Mouse (Mus musculus) thymus, postnatal 0 days (tissue): Measurements from ENCODE around the gene Psap. TPM values are rescaled to one million over a fixed set of nuclear protein-coding genes. Genes with fewer than 3 reads are reported as not detected.

Experiments used
- DNase-seq: peaks from one replicate; pipeline ENCODE4 v3.0.0-alpha.2; 2015; ENCODE audit warnings: low spot score
- polyA plus RNA-seq: library from polyadenylated mRNA; unstranded; fragments of >200 nt; fragmentation: Nextera tagmentation; extraction: Ambion mirVana; gene quantifications from 2 replicates; pipeline ENCODE4 v1.2.1, GENCODE M21; 2015

Gene Psap
- polyA plus RNA-seq, 1 experiment from 2014 or later = 203 TPM

DNA sequence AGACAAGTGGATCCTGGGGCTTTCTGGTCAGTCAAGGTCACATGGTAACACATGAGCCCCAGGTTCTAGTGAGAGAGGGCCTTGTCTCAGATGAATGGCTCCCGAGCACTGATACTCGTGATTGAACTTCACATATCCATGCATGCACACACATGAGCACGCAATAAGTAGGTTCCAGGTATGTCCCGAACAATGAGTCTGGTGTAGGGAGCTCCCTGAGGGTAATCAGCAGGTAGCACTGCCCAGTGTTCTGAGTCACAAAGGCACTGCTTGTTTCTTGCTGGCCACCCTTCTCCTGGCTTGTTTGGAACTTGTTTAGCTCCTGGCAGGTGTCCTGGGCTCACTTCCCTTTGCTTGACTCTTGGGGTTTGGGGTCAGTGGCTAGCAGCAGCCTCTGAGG is 9.7 kb downstream of the Psap start:
- DNase-seq = no peak

- DNase-seq = peak; percentile 47
These were observed 10.3 kb downstream of the Psap start for GRCm38 (mm10) chr10:60287726-60288125.

- peak; percentile 57 for DNase-seq
These were observed 11.8 kb downstream of the Psap start for GRCm38 (mm10) chr10:60289216-60289615.

DNA sequence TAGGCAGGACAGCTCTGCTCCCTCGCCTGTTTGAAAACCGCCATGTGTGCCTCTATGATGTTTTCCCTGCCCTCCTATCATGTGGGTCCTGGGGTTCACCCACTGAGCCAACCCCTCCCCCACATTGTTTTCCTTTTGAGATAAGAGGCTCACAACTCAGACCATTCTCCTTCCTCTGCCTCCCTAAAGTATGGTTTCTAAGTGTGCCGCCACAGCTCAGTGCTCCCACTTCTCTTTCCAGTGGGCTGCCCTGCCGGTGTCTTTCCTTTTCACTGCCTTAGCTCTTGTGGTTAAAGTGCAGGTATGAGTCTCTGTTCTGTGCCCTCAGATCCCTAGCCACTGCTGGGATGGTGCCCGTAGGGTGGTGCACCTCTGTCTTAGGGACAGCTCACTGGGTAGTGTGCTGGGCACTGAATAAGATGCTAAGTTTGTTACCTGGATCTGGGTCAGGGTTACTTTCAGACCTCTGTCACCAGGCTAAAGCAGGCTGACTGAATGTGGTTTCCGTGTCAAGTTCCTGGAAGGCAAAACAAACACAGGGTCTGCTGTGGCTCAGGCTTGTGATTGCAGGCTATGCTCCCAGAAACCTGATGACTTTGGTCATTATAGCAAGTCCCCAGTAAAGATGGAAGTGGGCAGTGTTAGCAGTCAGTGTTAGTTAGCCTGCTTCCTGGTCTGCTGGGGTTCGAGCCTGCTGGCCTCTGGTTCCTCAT is 12.8 kb downstream of the Psap start:
- DNase-seq = peak; percentile 55

- no peak for DNase-seq
These were observed 13.3 kb downstream of the Psap start for GRCm38 (mm10) chr10:60290739-60291110.

- DNase-seq = no peak
These were observed 14.8 kb downstream of the Psap start for GRCm38 (mm10) chr10:60292209-60292608.

DNA sequence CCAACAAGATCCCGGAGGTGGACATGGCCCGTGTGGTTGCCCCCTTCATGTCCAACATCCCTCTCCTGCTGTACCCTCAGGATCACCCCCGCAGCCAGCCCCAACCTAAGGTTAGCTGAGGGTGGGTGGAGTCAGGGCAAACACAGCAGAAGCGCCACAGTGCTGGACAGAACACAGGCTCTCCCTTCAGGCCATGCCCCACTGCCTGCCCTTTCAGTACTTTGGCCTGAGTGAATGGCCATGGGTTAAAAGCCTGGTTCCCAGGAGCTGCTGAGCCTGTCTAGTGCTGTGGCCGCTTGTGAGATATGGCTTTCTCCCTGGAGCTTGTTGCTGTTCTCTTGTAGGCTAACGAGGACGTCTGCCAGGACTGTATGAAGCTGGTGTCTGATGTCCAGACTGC is 17.2 kb downstream of the Psap start:
- DNase-seq = no peak

DNA sequence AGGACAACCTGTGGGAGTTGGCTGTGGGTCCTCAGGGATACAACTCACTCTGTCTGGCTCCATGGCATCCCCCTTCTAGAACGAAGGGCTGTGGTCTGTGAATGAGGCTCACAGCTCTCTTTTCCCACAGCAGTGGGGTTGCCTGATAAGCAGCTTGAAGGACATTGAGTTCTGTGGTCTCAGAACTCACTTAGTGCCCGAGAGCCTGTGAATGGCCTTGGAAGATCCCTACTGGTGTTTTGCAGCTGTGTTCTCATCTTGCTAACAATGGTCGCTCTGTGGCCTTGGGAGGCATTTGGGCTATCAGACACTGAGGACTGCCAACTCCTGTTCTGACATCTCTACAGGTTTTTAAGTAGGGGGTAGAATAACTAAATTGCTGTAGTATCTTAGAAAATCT is 17.9 kb downstream of the Psap start:
- DNase-seq = no peak

- DNase-seq = no peak
These were observed 18.6 kb downstream of the Psap start for GRCm38 (mm10) chr10:60296027-60296426.

GRCm38 (mm10) chr10:60299636-60300035 is 22.2 kb downstream of the Psap start:
- DNase-seq = no peak

DNA sequence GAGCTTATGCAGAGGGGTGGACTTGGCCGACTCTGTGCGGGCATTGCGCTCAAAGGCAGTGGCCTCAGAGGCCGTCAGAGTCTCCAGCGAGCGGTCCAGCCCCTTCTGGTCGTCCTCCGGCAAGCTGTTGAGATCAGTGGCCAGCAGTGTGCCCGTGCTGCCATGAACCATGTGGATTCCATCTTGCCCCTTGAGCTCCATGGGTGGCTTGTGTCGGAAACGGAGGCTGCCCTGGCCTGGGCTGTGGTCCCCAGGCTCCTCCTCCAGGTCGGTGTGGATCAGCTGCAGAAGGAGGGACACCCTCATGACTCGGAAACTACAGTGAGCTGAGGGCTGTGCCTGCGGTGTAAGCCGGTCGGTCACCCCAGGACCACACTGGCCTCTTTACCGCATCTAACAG is 26.0 kb downstream of the Psap start:
- DNase-seq = no peak

- peak; percentile 84 for DNase-seq
These were observed 27.6 kb downstream of the Psap start for GRCm38 (mm10) chr10:60304854-60305628.

DNA sequence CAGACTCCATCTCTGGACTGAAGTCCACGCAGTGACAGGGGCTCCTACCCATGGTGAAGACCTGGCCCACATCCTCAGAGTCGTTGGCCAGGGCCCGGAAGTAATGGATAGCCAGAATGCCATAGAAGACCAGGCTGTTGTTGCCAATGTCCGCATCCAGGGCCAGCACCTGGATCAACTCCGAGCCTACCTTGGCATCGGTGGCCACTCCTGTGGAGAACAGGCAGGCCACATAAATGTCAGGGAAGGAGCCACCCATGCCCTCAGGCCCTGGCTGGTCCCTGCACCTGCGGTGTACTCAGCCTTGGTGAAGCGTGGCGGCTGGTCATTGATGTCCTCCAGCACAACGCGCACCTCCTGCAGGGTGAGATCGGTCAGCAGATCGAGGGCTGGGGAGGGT is 33.2 kb downstream of the Psap start:
- no peak for DNase-seq

GRCm38 (mm10) chr10:60313606-60314005 is 36.2 kb downstream of the Psap start:
- no peak for DNase-seq

DNA sequence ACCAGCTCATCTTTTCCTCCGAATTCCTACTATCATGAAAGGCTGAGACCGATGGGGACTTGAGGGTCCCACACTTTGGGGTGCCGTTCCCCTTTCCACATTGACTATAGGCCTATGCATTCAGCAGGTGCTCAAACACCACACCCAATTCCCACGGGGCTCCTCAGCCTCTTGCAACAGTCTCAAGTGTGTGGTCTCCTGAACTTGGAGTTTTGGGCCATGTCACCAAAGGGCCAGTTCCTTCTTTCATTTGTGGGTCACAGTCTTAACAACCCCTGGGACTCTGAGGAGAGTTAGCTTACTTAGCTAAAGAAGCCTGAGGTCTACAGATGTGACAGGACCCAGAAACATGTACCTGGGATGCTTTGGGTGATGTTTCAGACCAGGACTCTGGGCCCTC is 38.7 kb downstream of the Psap start:
- DNase-seq = no peak

- DNase-seq = no peak
These were observed 51.7 kb downstream of the Psap start for GRCm38 (mm10) chr10:60328963-60329650.

- no peak for DNase-seq
These were observed 57.2 kb downstream of the Psap start for GRCm38 (mm10) chr10:60334583-60334982.

DNA sequence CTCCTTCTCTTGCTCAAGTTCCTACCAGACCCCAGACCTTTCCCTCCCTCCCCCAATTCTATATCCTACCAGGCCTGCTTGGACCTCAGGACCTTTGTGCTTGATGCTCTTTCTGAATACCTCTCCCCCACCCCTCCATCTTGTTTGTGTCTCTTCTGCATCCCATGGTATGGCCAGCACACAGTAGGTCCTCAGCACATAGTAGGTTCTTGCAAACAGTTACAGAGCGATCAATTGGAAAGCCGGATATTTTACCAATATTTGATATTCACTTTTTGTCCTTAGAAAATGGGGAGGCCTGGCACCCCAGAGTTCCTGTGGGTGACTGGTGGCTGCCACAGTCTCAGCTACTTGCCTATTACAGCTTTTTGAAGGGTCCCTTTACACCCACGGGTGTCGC is 57.6 kb downstream of the Psap start:
- DNase-seq = no peak

- DNase-seq = no peak
These were observed 64.1 kb downstream of the Psap start for GRCm38 (mm10) chr10:60341528-60341927.

GRCm38 (mm10) chr10:60344111-60344510 is 66.7 kb downstream of the Psap start:
- no peak for DNase-seq

- peak; percentile 61 for DNase-seq
These were observed 68.6 kb downstream of the Psap start for GRCm38 (mm10) chr10:60346056-60346455.

GRCm38 (mm10) chr10:60346701-60347405 is 69.4 kb downstream of the Psap start, which contains the start of gene Vsir:
Gene Vsir (plus strand): TSS chr10:60346851.
- peak; percentile 86 for DNase-seq
